ENCODE assay signal across 8 mouse cellular contexts in genomic region chr10:128194024-128194550, GRCm38 (mm10). TPM values are rescaled to one million over a fixed set of nuclear protein-coding genes. Genes with fewer than 3 reads are reported as not detected.
DNase-seq lines count a peak whose midpoint lies in the region; ATAC-seq and TF ChIP-seq lines count a peak whose summit lies in the region.

Gene Gls2, plus strand, starts transcription at chr10:128194457.

- under 1% methylated on average over 46 of the region's 46 CpGs for WGBS in hindbrain, postnatal 0 days

- peak; percentile 98 for ATAC-seq in hindbrain, postnatal 0 days
- ATAC-seq in megakaryocyte, adult 5-6 weeks (ENCODE audit: poor library complexity, severe bottlenecking): peak; percentile 98

- peak within 1 kb of the TSS; percentile 68 for H3K9ac ChIP-seq in hindbrain, postnatal 0 days (replicated peaks; ENCODE audit: low read length)

- TF ChIP-seq CTCF in gastrocnemius, adult 2 months (IDR thresholded peaks at IDR 0.05): no peak
- no peak for TF ChIP-seq CTCF in hindbrain, postnatal 0 days (IDR thresholded peaks at IDR 0.05; ENCODE audit: low read depth)
- no peak for TF ChIP-seq CTCF in left cerebral cortex, adult 2 months (IDR thresholded peaks at IDR 0.05)

- H3K4me2 ChIP-seq in hindbrain, postnatal 0 days (ENCODE audit: low read depth, low read length): peak within 1 kb of the TSS; percentile 99

- intact Hi-C loops in gastrocnemius, adult 2 months (cut with DNase I): no loop called here
- intact Hi-C loops in left cerebral cortex, adult 2 months (cut with DNase I): no loop called here

- peak within 1 kb of the TSS; percentile 89 for H3K4me3 ChIP-seq in gastrocnemius, adult 2 months
- H3K4me3 ChIP-seq in hindbrain, postnatal 0 days (ENCODE audit: low read length): peak within 1 kb of the TSS; percentile 64
- peak within 1 kb of the TSS; percentile 95 for H3K4me3 ChIP-seq in left cerebral cortex, adult 2 months

- no peaks in the 10 kb centered on the region for H3K4me1 ChIP-seq in hindbrain, postnatal 0 days (ENCODE audit: insufficient read depth, low read length)

- no peaks in the 10 kb centered on the region for H3K9me3 ChIP-seq in hindbrain, postnatal 0 days (ENCODE audit: low read length)

- H3K36me3 ChIP-seq in hindbrain, postnatal 0 days (ENCODE audit: insufficient read depth, low read length): no peaks in the 10 kb centered on the region

- H3K27ac ChIP-seq in gastrocnemius, adult 2 months: peak within 1 kb of the TSS; percentile 89
- no peak within 1 kb of the TSS for H3K27ac ChIP-seq in hindbrain, postnatal 0 days
- H3K27ac ChIP-seq in left cerebral cortex, adult 2 months: peak within 1 kb of the TSS; percentile 92

- DNase-seq in WW6 (ENCODE audit: low read depth, low spot score): peak; percentile 96
- peak; percentile 95 to 98 for DNase-seq in cerebellum, postnatal 4 days (ENCODE audit: low spot score in 2 of 2)
- peak; percentile 99 for DNase-seq in gastrocnemius, adult 2 months
- DNase-seq in hindbrain, postnatal 0 days (ENCODE audit: low spot score): peak; percentile 96
- peak; percentile 98 for DNase-seq in left cerebral cortex, adult 2 months (ENCODE audit: extremely low spot score in 1 of 2, low spot score in 2 of 2)
- DNase-seq in right cerebral cortex, adult 2 months (ENCODE audit: low spot score in 2 of 2): peak; percentile 98 to 99
- peak; percentile 98 for DNase-seq in urinary bladder, postnatal 14 days (ENCODE audit: low spot score)

- H3K27me3 ChIP-seq in hindbrain, postnatal 0 days (ENCODE audit: insufficient read depth, low read length): no peaks in the 10 kb centered on the region

RNA-seq across cellular contexts. Expression of gene Gls2, which starts in this region (rescaled TPM):
- under 1 TPM; 0.59 to 0.67 TPM for total RNA-seq in gastrocnemius, adult 2 months (2021)
- total RNA-seq in hindbrain, postnatal 0 days (2014; rRNA removed): 1.9 and 6.4 TPM in 2 replicates
- polyA plus RNA-seq in hindbrain, postnatal 0 days (2015; fragmentation: Nextera tagmentation; extraction: Ambion mirVana): 1.7 and 2.4 TPM in 2 replicates
- 10 to 100 TPM; 36.2 to 37.1 TPM for total RNA-seq in left cerebral cortex, adult 2 months (2021)
- total RNA-seq in megakaryocyte, adult 5-6 weeks (2015): 0.71 TPM in 1 of 2 replicates, not detected in the other
- total RNA-seq in megakaryocyte, adult 5-6 weeks (2017): not detected in 2 replicates

Comparison
In these comparisons a context has a peak if more than half of its experiments do, and no peak if none do; other contexts are left out.
1. Peak in DNase-seq, H3K4me3 ChIP-seq and H3K27ac ChIP-seq in gastrocnemius, adult 2 months; RNA of the gene not detected or under 1 TPM.
2. Peak in ATAC-seq in megakaryocyte, adult 5-6 weeks; RNA of the gene not detected or under 1 TPM.